Mouse (Mus musculus) intestine, postnatal 0 days (tissue): ENCODE data around the gene Kctd7. TPM values are rescaled to one million over a fixed set of nuclear protein-coding genes. Genes with fewer than 3 reads are reported as not detected.

Experiments
- ATAC-seq: fragments of 200-750 bp; cut with Nextera tagmentation; 2 replicates; pipeline ENCODE4 v1.8.0; 2017; ENCODE audit warnings: mild to moderate bottlenecking, moderate TSS enrichment, moderate library complexity
- H3K27ac ChIP-seq: fragments of 300-500 bp; sonication (generic); 2 replicates; pipeline ENCODE4 v1.5.1; 2014; ENCODE audit warnings: mild to moderate bottlenecking, low read depth, low read length, moderate library complexity
- H3K27me3 ChIP-seq: fragments of 300-500 bp; sonication (generic); replicated peaks from 2 replicates; pipeline ENCODE4 v1.6.1; 2014; ENCODE audit warnings: low read length, mixed read lengths; ENCODE audit not compliant: control insufficient read depth, insufficient read depth
- H3K36me3 ChIP-seq: fragments of 300-500 bp; sonication (generic); 2 replicates; pipeline ENCODE4 v1.6.1; 2014; ENCODE audit warnings: mild to moderate bottlenecking, moderate library complexity; ENCODE audit not compliant: control insufficient read depth, insufficient read depth
- H3K4me1 ChIP-seq: fragments of 300-500 bp; sonication (generic); replicated peaks from 2 replicates; pipeline ENCODE4 v1.6.1; 2014; ENCODE audit warnings: antibody characterized with exemption, low read length, mixed read lengths; ENCODE audit not compliant: control insufficient read depth, insufficient read depth
- H3K4me2 ChIP-seq: fragments of 300-500 bp; sonication (generic); replicated peaks from 2 replicates; pipeline ENCODE4 v1.6.1; 2014; ENCODE audit warnings: low read depth, mild to moderate bottlenecking, moderate library complexity
- H3K4me3 ChIP-seq: fragments of 300-500 bp; sonication (generic); 2 replicates; pipeline ENCODE4 v1.5.1; 2014; ENCODE audit warnings: low read depth, low read length
- H3K9ac ChIP-seq: fragments of 300-500 bp; sonication (generic); 2 replicates; pipeline ENCODE4 v1.6.1; 2014; ENCODE audit warnings: mild to moderate bottlenecking, low read depth, low read length
- H3K9me3 ChIP-seq: fragments of 300-500 bp; sonication (generic); 2 replicates; pipeline ENCODE4 v1.6.1; 2016; ENCODE audit warnings: mixed run types; ENCODE audit not compliant: control insufficient read depth
- CTCF ChIP-seq: sonication (generic); IDR thresholded peaks from 2 replicates; pipeline ENCODE4 v1.5.1; 2016; ENCODE audit warnings: low read depth, mild to moderate bottlenecking, control low read depth, antibody characterized with exemption, moderate library complexity
- WGBS: fragments of 180-500 bp; shearing (Covaris S2); extraction: QIAGEN DNeasy Blood & Tissue Kit; methylation state at CpG from one replicate; pipeline ENCODE4 v1.1.7; 2014; 5-methylcytosine and 5-hydroxymethylcytosine counted together
- polyA plus RNA-seq: library from polyadenylated mRNA; unstranded; fragments of >200 nt; fragmentation: Nextera tagmentation; extraction: Ambion mirVana; gene quantifications from 2 replicates; pipeline ENCODE4 v1.2.1, GENCODE M21; 2015

Kctd7 gene
- polyA plus RNA-seq, 1 experiment from 2014 or later: 2.4 TPM

- Histone ChIP-seq H3K4me1 (0 out of 2 replicates have a peak, but pooled peaks cover 7% of the 10 kb centered on the region), H3K9ac (no peak overlapping the region), H3K27ac (no peak overlapping the region), H3K4me3 (no peak overlapping the region), H3K9me3 (no peaks in the 10 kb centered on the region), H3K4me2 (no peak overlapping the region), H3K27me3 (no peaks in the 10 kb centered on the region), H3K36me3 (no peaks in the 10 kb centered on the region; the same call in 1 of the 2 replicates)
- TF ChIP-seq CTCF: no peak
- 59% methylated on average over 6 of the region's 6 CpGs for WGBS
- ATAC-seq: no peak
Measured at GRCm38 (mm10) chr5:130181740-130182540, 37.3 kb downstream of the Kctd7 start.

DNA sequence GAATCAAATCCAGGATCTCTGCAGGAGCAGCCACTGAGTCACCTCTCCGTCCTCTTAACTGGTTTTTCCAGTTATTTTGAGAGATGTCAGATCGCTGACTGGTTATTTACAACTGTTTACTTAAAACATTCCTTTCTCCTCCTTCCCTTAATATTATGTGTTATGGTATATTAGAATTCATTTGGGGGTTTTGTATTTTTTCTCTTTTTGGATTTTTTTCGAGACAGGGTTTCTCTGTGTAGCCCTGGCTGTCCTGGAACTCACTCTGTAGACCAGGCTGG, 37.8 kb downstream of the Kctd7 start:
- no peaks in the 10 kb centered on the region for H3K27me3 ChIP-seq
- no peak for ATAC-seq
- 27% methylated on average over 3 of the region's 3 CpGs for WGBS
- no peak overlapping the region for H3K4me2 ChIP-seq
- no peaks in the 10 kb centered on the region for H3K9me3 ChIP-seq
- 0 out of 2 replicates have a peak, but pooled peaks cover 7% of the 10 kb centered on the region for H3K4me1 ChIP-seq
- H3K4me3 ChIP-seq: no peak overlapping the region
- H3K9ac ChIP-seq: no peak overlapping the region
- peaks cover 2% of the 10 kb centered on the region; the same call in 1 of the 2 replicates for H3K36me3 ChIP-seq
- no peak for TF ChIP-seq CTCF
- no peak overlapping the region for H3K27ac ChIP-seq

DNA sequence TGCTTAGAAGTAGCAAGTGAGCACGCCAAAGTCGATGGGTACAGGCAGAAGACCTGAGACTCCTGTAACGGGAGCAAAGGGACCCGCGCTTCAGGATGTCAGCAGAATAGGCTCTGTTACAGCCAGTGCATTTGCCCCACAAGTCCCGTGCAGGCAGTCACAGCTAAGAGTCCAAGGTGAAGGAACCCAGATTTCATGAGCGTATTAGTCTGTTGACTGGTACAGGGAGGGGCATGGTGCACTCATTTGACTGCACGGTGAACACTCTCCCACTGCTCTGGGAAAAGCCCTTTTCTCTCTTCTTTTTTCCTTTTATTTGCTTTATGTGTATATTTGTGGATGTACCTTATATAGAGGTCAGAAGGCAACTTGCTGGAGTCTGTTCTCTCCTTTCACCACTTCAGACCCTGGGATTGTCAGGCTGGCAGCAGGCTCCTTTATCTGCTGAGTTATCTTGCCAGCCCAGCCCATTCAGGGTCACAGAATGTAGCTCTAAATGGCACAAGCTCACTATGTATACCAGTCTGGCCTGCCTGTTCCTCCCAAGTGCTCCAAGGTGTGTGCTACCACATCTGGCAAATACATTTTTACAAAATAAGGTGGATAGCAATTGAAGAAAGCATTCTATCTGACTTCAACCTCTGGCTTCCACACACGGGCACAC, 39.7 kb downstream of the Kctd7 start:
- peak; percentile 63 for ATAC-seq
- WGBS: 67% methylated on average over 9 of the region's 9 CpGs
- Histone ChIP-seq H3K4me2 (no peak overlapping the region), H3K27ac (no peak overlapping the region), H3K9ac (no peak overlapping the region), H3K36me3 (peaks cover 11% of the 10 kb centered on the region; the same call in 1 of the 2 replicates), H3K27me3 (no peaks in the 10 kb centered on the region), H3K4me1 (0 out of 2 replicates have a peak, but pooled peaks cover 7% of the 10 kb centered on the region), H3K9me3 (no peaks in the 10 kb centered on the region), H3K4me3 (no peak overlapping the region)
- TF ChIP-seq CTCF: no peak

GRCm38 (mm10) chr5:130185312-130185711, 40.7 kb downstream of the Kctd7 start:
- H3K4me3 ChIP-seq: no peak overlapping the region
- WGBS: 66% methylated on average over 6 of the region's 6 CpGs
- 0 out of 2 replicates have a peak, but pooled peaks cover 7% of the 10 kb centered on the region for H3K4me1 ChIP-seq
- no peaks in the 10 kb centered on the region for H3K27me3 ChIP-seq
- no peak overlapping the region for H3K27ac ChIP-seq
- no peaks in the 10 kb centered on the region for H3K9me3 ChIP-seq
- peaks cover 21% of the 10 kb centered on the region; the same call in 1 of the 2 replicates for H3K36me3 ChIP-seq
- TF ChIP-seq CTCF: no peak
- no peak overlapping the region for H3K9ac ChIP-seq
- no peak for ATAC-seq
- no peak overlapping the region for H3K4me2 ChIP-seq

- no peak overlapping the region for H3K27ac ChIP-seq
Measured at GRCm38 (mm10) chr5:130187383-130187782, 42.7 kb downstream of the Kctd7 start.

GRCm38 (mm10) chr5:130190909-130191308, 46.2 kb downstream of the Kctd7 start:
- WGBS: 91% methylated on average over 6 of the region's 6 CpGs
- no peaks in the 10 kb centered on the region for H3K4me1 ChIP-seq
- ATAC-seq: no peak
- H3K27me3 ChIP-seq: no peaks in the 10 kb centered on the region
- peaks cover 57% of the 10 kb centered on the region for H3K36me3 ChIP-seq
- TF ChIP-seq CTCF: no peak
- H3K27ac ChIP-seq: no peak overlapping the region
- H3K4me2 ChIP-seq: no peak overlapping the region
- no peaks in the 10 kb centered on the region for H3K9me3 ChIP-seq
- H3K4me3 ChIP-seq: no peak overlapping the region
- H3K9ac ChIP-seq: no peak overlapping the region

More at GRCm38 (mm10) chr5:130187383-130187782, 42.7 kb downstream of the Kctd7 start:
- Histone ChIP-seq H3K27me3 (no peaks in the 10 kb centered on the region), H3K4me2 (no peak overlapping the region), H3K4me1 (0 out of 2 replicates have a peak, but pooled peaks cover 7% of the 10 kb centered on the region), H3K36me3 (peaks cover 33% of the 10 kb centered on the region), H3K9me3 (no peaks in the 10 kb centered on the region), H3K9ac (no peak overlapping the region), H3K4me3 (no peak overlapping the region)
- peak; percentile 84 for ATAC-seq
- no peak for TF ChIP-seq CTCF
- WGBS: 48% methylated on average over 7 of the region's 7 CpGs
